Mouse (Mus musculus): Measurements from ENCODE around the gene Entpd7.

Gene Entpd7

DNA sequence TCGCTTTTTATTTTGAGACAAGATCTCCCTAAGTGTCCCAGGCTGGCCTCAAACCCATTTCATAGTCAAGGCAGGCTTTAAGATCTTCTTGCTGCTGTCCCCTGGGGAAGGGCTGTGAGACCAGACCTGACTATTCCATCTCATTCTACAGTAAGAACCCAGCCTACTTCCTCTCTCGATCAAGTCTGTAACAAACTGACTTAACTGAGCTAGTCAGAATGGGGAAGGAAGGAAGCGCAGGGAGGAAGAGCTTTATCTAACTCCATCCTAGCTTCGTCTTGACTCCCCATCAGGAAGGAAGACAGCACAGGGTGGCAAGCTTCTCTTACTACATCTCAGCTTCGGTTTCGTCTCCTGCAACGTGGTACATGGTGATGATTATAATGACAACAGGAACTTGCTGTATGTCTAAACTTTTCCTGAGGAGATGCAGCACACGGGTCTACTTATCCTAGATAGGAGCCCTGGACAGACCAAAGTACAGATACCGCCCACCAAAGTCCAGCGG lies 9.9 kb upstream of the Entpd7 start:
- TF ChIP-seq NANOG (IDR thresholded peaks at IDR 0.05; ENCODE audit: borderline replicate concordance, low read length) (no peak), POU5F1 (IDR thresholded peaks at IDR 0.05; ENCODE audit: borderline replicate concordance, low read length) (no peak), CTCF (conservative IDR thresholded peaks at IDR 0.05; ENCODE audit: low read length) (no peak)
- 0 out of 2 replicates have a peak, but pooled peaks cover 2% of the 10 kb centered on the region for H3K27me3 ChIP-seq (ENCODE audit: insufficient read depth, low read length)
- H3K4me3 ChIP-seq (replicated peaks; ENCODE audit: low read length) = no peak overlapping the region
- H3K9me3 ChIP-seq (ENCODE audit: low read length) = no peaks in the 10 kb centered on the region
- H3K4me1 ChIP-seq (replicated peaks; ENCODE audit: low read depth, low read length) = peaks cover 15% of the 10 kb centered on the region
- H3K36me3 ChIP-seq (ENCODE audit: insufficient read depth, low read length) = no peaks in the 10 kb centered on the region

DNA sequence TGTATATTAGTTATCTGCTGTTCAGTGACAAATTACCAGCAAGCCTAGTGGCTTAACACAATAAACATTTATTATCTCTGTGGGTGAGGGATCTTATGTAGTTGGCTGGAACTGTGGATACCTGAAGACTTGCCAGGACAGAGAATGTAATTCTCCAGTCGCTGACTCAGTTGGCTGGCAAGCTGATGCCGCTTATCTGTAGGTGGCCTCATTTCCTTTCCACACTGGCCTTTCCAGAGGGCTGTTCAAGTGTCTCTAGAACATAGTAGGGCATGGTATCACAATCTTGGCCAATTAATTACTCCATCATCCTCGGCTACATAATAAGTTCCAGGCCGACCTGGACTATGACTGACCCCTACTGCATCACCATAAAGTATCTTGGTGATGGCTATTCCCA lies 7.9 kb upstream of the Entpd7 start:
- peaks cover 8% of the 10 kb centered on the region for H3K4me1 ChIP-seq (replicated peaks; ENCODE audit: low read depth, low read length)
- no peaks in the 10 kb centered on the region for H3K9me3 ChIP-seq (ENCODE audit: low read length)
- no peaks in the 10 kb centered on the region for H3K36me3 ChIP-seq (ENCODE audit: insufficient read depth, low read length)
- TF ChIP-seq NANOG (IDR thresholded peaks at IDR 0.05; ENCODE audit: borderline replicate concordance, low read length) (no peak), POU5F1 (IDR thresholded peaks at IDR 0.05; ENCODE audit: borderline replicate concordance, low read length) (no peak), CTCF (conservative IDR thresholded peaks at IDR 0.05; ENCODE audit: low read length) (no peak)
- H3K4me3 ChIP-seq (replicated peaks; ENCODE audit: low read length) = no peak overlapping the region
- 0 out of 2 replicates have a peak, but pooled peaks cover 2% of the 10 kb centered on the region for H3K27me3 ChIP-seq (ENCODE audit: insufficient read depth, low read length)

DNA sequence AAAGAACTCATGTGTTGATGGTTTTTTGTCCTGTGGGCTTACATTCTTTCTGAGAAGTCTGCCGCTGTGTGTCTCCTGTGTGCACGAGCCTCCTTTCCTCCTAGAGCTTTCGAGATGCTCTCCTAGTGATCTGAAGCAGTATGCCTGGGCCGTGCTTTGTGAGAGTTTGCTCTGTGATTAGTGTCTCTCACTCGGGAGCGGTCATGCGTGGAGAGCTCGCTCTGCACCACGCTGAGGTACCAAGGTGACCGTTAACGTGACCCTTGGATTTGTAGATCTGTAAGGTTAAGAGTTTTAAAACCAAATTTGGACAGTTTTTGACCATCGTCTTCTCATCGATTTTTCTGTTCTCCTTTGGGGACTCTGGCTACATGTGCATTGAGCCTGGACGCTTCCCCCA lies 3.3 kb downstream of the Entpd7 start:
- H3K4me1 ChIP-seq (replicated peaks; ENCODE audit: low read depth, low read length) = peaks cover 22% of the 10 kb centered on the region
- H3K36me3 ChIP-seq (ENCODE audit: insufficient read depth, low read length) = no peaks in the 10 kb centered on the region
- no peak overlapping the region for H3K4me3 ChIP-seq (replicated peaks; ENCODE audit: low read length)
- no peak for TF ChIP-seq POU5F1 (IDR thresholded peaks at IDR 0.05; ENCODE audit: borderline replicate concordance, low read length)
- TF ChIP-seq CTCF (conservative IDR thresholded peaks at IDR 0.05; ENCODE audit: low read length) = no peak
- TF ChIP-seq NANOG (IDR thresholded peaks at IDR 0.05; ENCODE audit: borderline replicate concordance, low read length) = no peak
- no peaks in the 10 kb centered on the region for H3K9me3 ChIP-seq (ENCODE audit: low read length)
- 0 out of 2 replicates have a peak, but pooled peaks cover 2% of the 10 kb centered on the region for H3K27me3 ChIP-seq (ENCODE audit: insufficient read depth, low read length)

DNA sequence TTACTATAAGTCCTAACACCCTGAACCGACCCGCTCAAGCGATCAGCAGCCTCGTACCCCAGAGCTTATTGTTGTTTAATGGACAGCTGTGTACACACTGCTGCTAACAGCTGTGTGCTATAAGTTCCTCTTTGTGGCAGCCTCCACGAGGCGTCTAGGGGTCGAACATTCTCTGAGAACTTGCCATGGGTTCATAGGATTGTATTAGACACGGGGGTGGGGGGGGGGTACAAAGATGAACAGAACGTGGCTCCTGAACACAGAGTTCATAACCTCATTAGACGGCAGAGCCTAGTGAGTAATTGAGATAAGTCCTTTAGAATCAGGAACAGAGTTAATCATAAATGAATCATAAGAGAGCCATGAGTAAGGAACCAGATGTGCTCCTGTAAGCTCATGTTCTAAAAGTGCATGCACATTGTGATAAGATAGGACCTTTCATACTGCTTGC lies 6.1 kb downstream of the Entpd7 start:
- Histone ChIP-seq H3K4me1 (replicated peaks; ENCODE audit: low read depth, low read length) (peaks cover 27% of the 10 kb centered on the region), H3K27me3 (ENCODE audit: insufficient read depth, low read length) (0 out of 2 replicates have a peak, but pooled peaks cover 2% of the 10 kb centered on the region), H3K4me3 (replicated peaks; ENCODE audit: low read length) (no peak overlapping the region), H3K9me3 (ENCODE audit: low read length) (no peaks in the 10 kb centered on the region), H3K36me3 (ENCODE audit: insufficient read depth, low read length) (peaks cover 4% of the 10 kb centered on the region; the same call in 1 of the 2 replicates)
- TF ChIP-seq CTCF (conservative IDR thresholded peaks at IDR 0.05; ENCODE audit: low read length) = no peak
- no peak for TF ChIP-seq NANOG (IDR thresholded peaks at IDR 0.05; ENCODE audit: borderline replicate concordance, low read length)
- no peak for TF ChIP-seq POU5F1 (IDR thresholded peaks at IDR 0.05; ENCODE audit: borderline replicate concordance, low read length)

DNA sequence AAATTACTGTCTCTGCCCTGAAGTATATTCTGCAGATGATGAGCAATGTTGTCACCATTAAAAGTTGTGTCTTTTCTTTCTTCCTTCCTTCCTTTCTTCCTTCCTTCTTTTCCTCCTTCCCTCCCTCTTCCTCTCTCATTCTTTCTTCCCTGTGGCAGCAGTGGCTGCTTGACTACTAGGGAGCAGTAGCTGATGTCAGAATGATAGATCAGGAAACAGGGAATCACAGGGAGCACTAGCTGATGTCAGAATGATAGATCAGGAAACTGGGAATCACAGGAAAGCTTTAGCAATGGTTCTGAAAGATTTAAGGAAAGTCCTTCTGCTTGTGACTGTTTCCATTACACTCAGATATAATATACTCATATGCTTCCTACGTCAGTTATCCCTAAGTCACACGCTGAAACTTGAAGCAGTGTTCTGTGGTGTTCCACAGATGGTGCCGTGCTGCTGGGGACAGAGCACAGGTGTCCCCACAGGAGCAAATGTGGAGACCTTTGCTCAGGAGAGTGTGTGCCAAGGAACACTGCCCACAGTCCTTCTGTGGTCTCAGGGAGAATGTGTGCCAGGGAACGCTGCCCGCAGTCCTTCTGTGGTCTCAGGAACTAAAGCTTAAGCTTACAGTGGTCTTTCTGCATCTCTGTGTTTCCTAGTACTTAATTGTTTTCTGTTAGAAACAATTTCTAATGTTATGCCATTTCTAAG lies 8.3 kb downstream of the Entpd7 start:
- Histone ChIP-seq H3K36me3 (ENCODE audit: insufficient read depth, low read length) (peaks cover 4% of the 10 kb centered on the region; the same call in 1 of the 2 replicates), H3K4me1 (replicated peaks; ENCODE audit: low read depth, low read length) (peaks cover 22% of the 10 kb centered on the region), H3K27me3 (ENCODE audit: insufficient read depth, low read length) (0 out of 2 replicates have a peak, but pooled peaks cover 2% of the 10 kb centered on the region), H3K4me3 (replicated peaks; ENCODE audit: low read length) (no peak overlapping the region), H3K9me3 (ENCODE audit: low read length) (no peaks in the 10 kb centered on the region)
- no peak for TF ChIP-seq POU5F1 (IDR thresholded peaks at IDR 0.05; ENCODE audit: borderline replicate concordance, low read length)
- no peak for TF ChIP-seq CTCF (conservative IDR thresholded peaks at IDR 0.05; ENCODE audit: low read length)
- no peak for TF ChIP-seq NANOG (IDR thresholded peaks at IDR 0.05; ENCODE audit: borderline replicate concordance, low read length)

DNA sequence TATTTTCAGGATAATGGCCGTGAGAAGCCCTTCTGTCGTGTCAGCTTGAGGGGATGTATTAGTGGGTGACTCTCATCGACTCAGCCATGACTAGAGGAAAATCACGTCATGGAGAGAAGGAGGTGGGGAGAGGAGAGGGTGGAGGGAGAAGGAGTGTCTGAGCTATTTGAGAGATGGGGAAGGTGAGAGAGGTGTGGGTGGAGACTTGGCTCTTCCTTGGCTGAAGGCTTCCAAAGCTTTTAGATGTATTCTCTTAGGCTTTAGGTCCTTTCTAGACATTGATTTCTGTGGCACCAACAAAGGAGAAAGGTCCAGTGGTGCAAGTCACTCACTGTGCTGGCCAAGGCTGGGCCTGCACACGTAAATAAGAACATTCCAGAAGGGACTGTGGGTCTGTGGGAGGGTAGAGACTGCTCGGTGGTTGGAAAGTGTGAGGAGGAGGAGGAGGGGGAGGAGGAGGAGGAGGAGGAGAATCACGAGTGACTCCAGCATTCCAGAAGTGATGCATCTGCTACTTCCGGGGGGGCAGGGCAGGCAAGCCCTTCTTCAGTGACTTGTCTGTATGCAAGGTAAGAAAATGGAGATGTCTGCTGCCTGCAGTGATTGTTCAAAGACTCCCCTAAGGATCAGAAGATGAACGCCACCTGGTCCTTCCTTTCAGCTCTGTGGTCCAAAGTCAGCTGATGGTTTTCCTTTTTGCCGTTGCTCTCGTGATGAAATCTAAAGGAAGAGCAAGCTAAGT lies 9.7 kb downstream of the Entpd7 start:
- TF ChIP-seq CTCF (conservative IDR thresholded peaks at IDR 0.05; ENCODE audit: low read length) (no peak), NANOG (IDR thresholded peaks at IDR 0.05; ENCODE audit: borderline replicate concordance, low read length) (no peak), POU5F1 (IDR thresholded peaks at IDR 0.05; ENCODE audit: borderline replicate concordance, low read length) (no peak)
- Histone ChIP-seq H3K4me1 (replicated peaks; ENCODE audit: low read depth, low read length) (peaks cover 22% of the 10 kb centered on the region), H3K9me3 (ENCODE audit: low read length) (no peaks in the 10 kb centered on the region), H3K27me3 (ENCODE audit: insufficient read depth, low read length) (0 out of 2 replicates have a peak, but pooled peaks cover 2% of the 10 kb centered on the region), H3K36me3 (ENCODE audit: insufficient read depth, low read length) (peaks cover 4% of the 10 kb centered on the region; the same call in 1 of the 2 replicates), H3K4me3 (replicated peaks; ENCODE audit: low read length) (no peak overlapping the region)

DNA sequence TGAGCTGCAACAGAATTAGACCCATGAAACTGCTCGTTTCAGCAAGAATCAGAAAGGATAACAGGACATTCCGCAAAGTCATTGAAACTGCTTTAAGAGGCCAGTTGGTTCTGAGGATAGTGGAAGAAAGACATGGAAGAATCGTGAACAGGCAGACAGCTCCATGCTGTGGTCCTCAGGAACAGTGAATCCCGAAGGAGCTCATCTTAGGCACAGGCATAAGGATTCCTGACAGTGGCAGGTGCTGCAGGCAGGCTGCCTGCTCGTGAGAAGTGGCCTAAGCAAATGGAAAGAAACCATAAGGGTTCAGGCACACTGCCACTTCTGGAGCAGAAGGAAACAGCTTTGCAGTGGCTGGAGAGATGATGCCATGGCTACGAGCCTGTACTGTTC lies 10.3 kb downstream of the Entpd7 start:
- no peaks in the 10 kb centered on the region for H3K9me3 ChIP-seq (ENCODE audit: low read length)
- 0 out of 2 replicates have a peak, but pooled peaks cover 2% of the 10 kb centered on the region for H3K27me3 ChIP-seq (ENCODE audit: insufficient read depth, low read length)
- TF ChIP-seq NANOG (IDR thresholded peaks at IDR 0.05; ENCODE audit: borderline replicate concordance, low read length) (no peak), CTCF (conservative IDR thresholded peaks at IDR 0.05; ENCODE audit: low read length) (no peak), POU5F1 (IDR thresholded peaks at IDR 0.05; ENCODE audit: borderline replicate concordance, low read length) (no peak)
- peaks cover 23% of the 10 kb centered on the region for H3K4me1 ChIP-seq (replicated peaks; ENCODE audit: low read depth, low read length)
- H3K4me3 ChIP-seq (replicated peaks; ENCODE audit: low read length) = no peak overlapping the region
- peaks cover 5% of the 10 kb centered on the region; the same call in 1 of the 2 replicates for H3K36me3 ChIP-seq (ENCODE audit: insufficient read depth, low read length)

DNA sequence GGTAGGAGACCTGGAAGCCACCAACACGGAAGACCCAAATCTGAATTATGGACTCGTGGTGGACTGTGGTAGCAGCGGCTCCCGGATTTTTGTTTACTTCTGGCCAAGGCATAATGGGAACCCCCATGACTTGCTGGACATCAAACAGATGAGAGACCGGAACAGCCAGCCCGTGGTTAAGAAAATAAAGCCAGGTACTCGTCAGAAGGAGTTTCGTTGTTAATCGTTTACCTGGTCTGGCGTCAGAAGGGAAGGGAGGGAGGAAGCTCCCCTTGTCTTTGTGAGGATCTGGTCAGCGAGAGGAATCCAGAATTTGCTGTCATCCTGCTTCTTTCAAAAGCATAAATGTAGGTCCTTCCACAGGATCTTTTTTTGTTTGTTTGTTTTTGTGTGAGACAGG lies 14.7 kb downstream of the Entpd7 start:
- TF ChIP-seq POU5F1 (IDR thresholded peaks at IDR 0.05; ENCODE audit: borderline replicate concordance, low read length) = no peak
- no peak for TF ChIP-seq NANOG (IDR thresholded peaks at IDR 0.05; ENCODE audit: borderline replicate concordance, low read length)
- no peak for TF ChIP-seq CTCF (conservative IDR thresholded peaks at IDR 0.05; ENCODE audit: low read length)
- no peaks in the 10 kb centered on the region for H3K9me3 ChIP-seq (ENCODE audit: low read length)
- H3K27me3 ChIP-seq (ENCODE audit: insufficient read depth, low read length) = no peaks in the 10 kb centered on the region
- peaks cover 14% of the 10 kb centered on the region for H3K4me1 ChIP-seq (replicated peaks; ENCODE audit: low read depth, low read length)
- H3K36me3 ChIP-seq (ENCODE audit: insufficient read depth, low read length) = peaks cover 22% of the 10 kb centered on the region
- no peak overlapping the region for H3K4me3 ChIP-seq (replicated peaks; ENCODE audit: low read length)

Data from E14TG2a.4 (cell line).